Mouse (Mus musculus) brain, embryonic 14.5 days (tissue): ENCODE data around the gene 1700029I15Rik.

ENCODE experiments used
- CTCF ChIP-seq: fragments of 200-500 bp; IDR thresholded peaks from 2 replicates; pipeline ENCODE4 v1.5.1; 2012; ENCODE audit warnings: inconsistent platforms, mild to moderate bottlenecking, moderate library complexity, borderline replicate concordance; ENCODE audit not compliant: insufficient read depth, insufficient read length; ENCODE audit errors: extremely low read depth
- POLR2A ChIP-seq: fragments of 200-500 bp; IDR thresholded peaks from 2 replicates; pipeline ENCODE4 v1.6.1; 2012; ENCODE audit warnings: mild to moderate bottlenecking, inconsistent platforms, borderline replicate concordance; ENCODE audit not compliant: poor library complexity, insufficient read depth, insufficient read length, severe bottlenecking; ENCODE audit errors: extremely low read depth

- TF ChIP-seq POLR2A: no peak
- TF ChIP-seq CTCF: no peak
Observed at GRCm38 (mm10) chr2:92424462-92425308, 42.3 kb downstream of the 1700029I15Rik start.
